Mouse (Mus musculus): Measurements from ENCODE around the gene Fcer2a. TPM values are rescaled to one million over a fixed set of nuclear protein-coding genes. Genes with fewer than 3 reads are reported as not detected.

Fcer2a gene
- polyA plus RNA-seq, 1 experiment from 2014 or later = 0.33 TPM

GRCm38 (mm10) chr8:3671980-3672491 lies 21.9 kb downstream of the Fcer2a start, which contains the start of gene Fcor:
Gene Fcor, minus strand, starts transcription at chr8:3672362.
- H3K36me3 ChIP-seq = no peaks in the 10 kb centered on the region
- peaks cover 6% of the 10 kb centered on the region for H3K4me1 ChIP-seq
- no peaks in the 10 kb centered on the region for H3K27me3 ChIP-seq
- peak; percentile 85 for ATAC-seq (ENCODE audit: insufficient number of reproducible peaks, low FRiP score, low TSS enrichment, low read depth)
- no peaks in the 10 kb centered on the region for H3K9me3 ChIP-seq
- peak within 1 kb of the TSS; percentile 85 for H3K27ac ChIP-seq
- H3K4me3 ChIP-seq = peak within 1 kb of the TSS; percentile 61
- WGBS = under 1% methylated on average over 23 of the region's 23 CpGs
- peak within 1 kb of the TSS; percentile 51 for H3K9ac ChIP-seq
- H3K4me2 ChIP-seq = peak within 1 kb of the TSS; percentile 79

GRCm38 (mm10) chr8:3670388-3670787 lies 23.6 kb downstream of the Fcer2a start:
- ATAC-seq (ENCODE audit: insufficient number of reproducible peaks, low FRiP score, low TSS enrichment, low read depth) = no peak
- H3K9ac ChIP-seq = no peak overlapping the region
- H3K27ac ChIP-seq = no peak overlapping the region
- no peaks in the 10 kb centered on the region for H3K36me3 ChIP-seq
- H3K4me2 ChIP-seq = no peak overlapping the region
- H3K9me3 ChIP-seq = no peaks in the 10 kb centered on the region
- no peak overlapping the region for H3K4me3 ChIP-seq
- 70% methylated on average over 2 of the region's 2 CpGs for WGBS
- no peaks in the 10 kb centered on the region for H3K27me3 ChIP-seq
- 0 out of 2 replicates have a peak, but pooled peaks cover 5% of the 10 kb centered on the region for H3K4me1 ChIP-seq

- ATAC-seq (ENCODE audit: insufficient number of reproducible peaks, low FRiP score, low TSS enrichment, low read depth) = no peak
- 68% methylated on average over 6 of the region's 6 CpGs for WGBS
- H3K9ac ChIP-seq = no peak within 1 kb of the TSS
- H3K4me3 ChIP-seq = no peak within 1 kb of the TSS
- H3K4me2 ChIP-seq = no peak within 1 kb of the TSS
- no peaks in the 10 kb centered on the region for H3K4me1 ChIP-seq
- H3K36me3 ChIP-seq = no peaks in the 10 kb centered on the region
- no peaks in the 10 kb centered on the region for H3K9me3 ChIP-seq
- H3K27me3 ChIP-seq = no peaks in the 10 kb centered on the region
- H3K27ac ChIP-seq = no peak within 1 kb of the TSS
Observed at GRCm38 (mm10) chr8:3665507-3665906, 28.5 kb downstream of the Fcer2a start, which contains the start of gene Mcemp1. Gene Mcemp1, plus strand, starts transcription at chr8:3665754.

GRCm38 (mm10) chr8:3664405-3664804 lies 29.6 kb downstream of the Fcer2a start:
- H3K9ac ChIP-seq = no peak overlapping the region
- H3K27me3 ChIP-seq = no peaks in the 10 kb centered on the region
- H3K27ac ChIP-seq = no peak overlapping the region
- H3K4me1 ChIP-seq = no peaks in the 10 kb centered on the region
- no peak for ATAC-seq (ENCODE audit: insufficient number of reproducible peaks, low FRiP score, low TSS enrichment, low read depth)
- H3K36me3 ChIP-seq = no peaks in the 10 kb centered on the region
- H3K9me3 ChIP-seq = no peaks in the 10 kb centered on the region
- no peak overlapping the region for H3K4me2 ChIP-seq
- H3K4me3 ChIP-seq = no peak overlapping the region
- WGBS = 59% methylated on average over 4 of the region's 5 CpGs

- Histone ChIP-seq H3K4me3 (no peak overlapping the region), H3K9me3 (no peaks in the 10 kb centered on the region), H3K27me3 (no peaks in the 10 kb centered on the region), H3K4me1 (no peaks in the 10 kb centered on the region), H3K27ac (no peak overlapping the region), H3K9ac (no peak overlapping the region), H3K36me3 (no peaks in the 10 kb centered on the region), H3K4me2 (no peak overlapping the region)
- ATAC-seq (ENCODE audit: insufficient number of reproducible peaks, low FRiP score, low TSS enrichment, low read depth) = no peak
- 83% methylated on average over 8 of the region's 8 CpGs for WGBS
Observed at GRCm38 (mm10) chr8:3660889-3661288, 33.1 kb downstream of the Fcer2a start.

DNA sequence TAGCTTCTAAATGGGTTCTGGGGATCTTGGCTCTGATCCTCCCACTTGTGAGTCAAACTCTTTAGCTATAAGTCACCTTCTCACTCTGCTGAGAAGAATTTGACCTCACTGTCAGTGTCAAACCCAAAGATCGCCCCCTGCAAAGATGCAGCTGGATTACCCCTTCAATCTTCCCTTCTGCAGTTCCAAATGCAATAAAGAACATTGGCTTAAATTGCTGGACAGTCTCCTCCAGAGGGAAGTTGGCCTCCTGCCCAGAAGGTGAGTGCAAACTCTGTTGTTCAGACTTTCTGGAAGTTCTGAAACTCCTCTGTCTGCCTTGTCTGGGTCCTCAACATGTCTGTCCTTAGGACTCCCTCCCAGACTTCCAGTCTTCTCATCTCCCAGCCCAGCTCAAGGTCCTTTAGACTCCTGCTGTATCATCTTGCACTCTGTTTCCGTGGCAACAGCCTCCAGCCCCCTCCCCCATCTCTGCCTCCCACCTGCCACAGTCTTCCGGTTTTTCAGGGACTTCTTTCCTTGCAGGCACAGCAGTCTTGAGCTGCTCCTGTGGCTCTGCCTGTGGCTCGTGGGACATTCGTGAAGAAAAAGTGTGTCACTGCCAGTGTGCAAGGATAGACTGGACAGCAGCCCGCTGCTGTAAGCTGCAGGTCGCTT lies 37.1 kb downstream of the Fcer2a start:
- Histone ChIP-seq H3K4me1 (no peaks in the 10 kb centered on the region), H3K4me2 (no peak overlapping the region), H3K27me3 (no peaks in the 10 kb centered on the region), H3K9ac (no peak overlapping the region), H3K9me3 (no peaks in the 10 kb centered on the region), H3K4me3 (no peak overlapping the region), H3K27ac (no peak overlapping the region), H3K36me3 (no peaks in the 10 kb centered on the region)
- no peak for ATAC-seq (ENCODE audit: insufficient number of reproducible peaks, low FRiP score, low TSS enrichment, low read depth)
- WGBS = 18% methylated on average over 7 of the region's 7 CpGs

- H3K9me3 ChIP-seq = no peaks in the 10 kb centered on the region
- WGBS = 72% methylated on average over 3 of the region's 3 CpGs
- H3K27me3 ChIP-seq = no peaks in the 10 kb centered on the region
- H3K36me3 ChIP-seq = no peaks in the 10 kb centered on the region
- no peak within 1 kb of the TSS for H3K9ac ChIP-seq
- ATAC-seq (ENCODE audit: insufficient number of reproducible peaks, low FRiP score, low TSS enrichment, low read depth) = peak; percentile 20; the same call in 1 of the 2 replicates
- no peak within 1 kb of the TSS for H3K27ac ChIP-seq
- H3K4me1 ChIP-seq = no peaks in the 10 kb centered on the region
- no peak within 1 kb of the TSS for H3K4me2 ChIP-seq
- no peak within 1 kb of the TSS for H3K4me3 ChIP-seq
Observed at GRCm38 (mm10) chr8:3655526-3655925, 38.4 kb downstream of the Fcer2a start, which contains the start of gene Retn. Gene Retn, plus strand, starts transcription at chr8:3655770.

DNA sequence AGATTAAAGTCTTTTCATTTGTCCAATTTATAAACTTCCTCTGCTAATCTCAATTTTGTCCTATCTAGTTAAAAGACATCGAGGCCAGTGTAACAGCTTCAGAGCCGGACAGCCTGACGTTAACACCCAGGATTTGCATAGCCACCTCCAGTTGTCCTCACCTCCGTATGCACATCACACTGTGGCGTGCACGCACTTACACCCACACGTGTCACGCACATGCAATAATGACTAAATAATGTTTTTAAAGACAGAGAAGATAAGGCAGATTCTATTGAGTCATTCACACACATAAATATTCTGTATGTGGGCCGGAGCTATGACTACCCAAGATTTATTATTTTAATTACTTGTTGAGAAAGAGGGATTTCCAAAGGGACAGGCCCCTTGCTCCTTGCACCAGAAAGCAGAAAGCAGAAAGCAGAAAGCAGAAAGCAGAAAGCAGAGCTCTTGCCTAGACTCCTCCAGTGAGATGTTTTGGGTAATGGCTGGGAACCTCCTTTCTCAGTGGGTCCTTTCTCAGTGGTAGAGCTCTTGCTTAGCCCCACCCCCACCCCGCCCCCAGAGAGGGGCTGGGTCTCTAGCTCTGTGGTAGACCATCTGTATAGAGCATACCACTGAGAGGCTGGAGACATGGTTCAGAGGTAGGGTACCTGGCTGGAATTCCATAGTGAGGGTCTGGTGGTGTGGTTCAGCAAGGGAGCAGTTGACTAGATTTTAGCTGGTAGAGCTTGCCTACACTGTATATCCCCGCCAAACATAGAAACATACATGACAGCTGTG lies 39.1 kb downstream of the Fcer2a start:
- Histone ChIP-seq H3K4me3 (no peak overlapping the region), H3K9ac (no peak overlapping the region), H3K27ac (no peak overlapping the region), H3K4me2 (no peak overlapping the region), H3K9me3 (no peaks in the 10 kb centered on the region), H3K36me3 (no peaks in the 10 kb centered on the region), H3K27me3 (no peaks in the 10 kb centered on the region), H3K4me1 (no peaks in the 10 kb centered on the region)
- 73% methylated on average over 11 of the region's 11 CpGs for WGBS
- no peak for ATAC-seq (ENCODE audit: insufficient number of reproducible peaks, low FRiP score, low TSS enrichment, low read depth)

DNA sequence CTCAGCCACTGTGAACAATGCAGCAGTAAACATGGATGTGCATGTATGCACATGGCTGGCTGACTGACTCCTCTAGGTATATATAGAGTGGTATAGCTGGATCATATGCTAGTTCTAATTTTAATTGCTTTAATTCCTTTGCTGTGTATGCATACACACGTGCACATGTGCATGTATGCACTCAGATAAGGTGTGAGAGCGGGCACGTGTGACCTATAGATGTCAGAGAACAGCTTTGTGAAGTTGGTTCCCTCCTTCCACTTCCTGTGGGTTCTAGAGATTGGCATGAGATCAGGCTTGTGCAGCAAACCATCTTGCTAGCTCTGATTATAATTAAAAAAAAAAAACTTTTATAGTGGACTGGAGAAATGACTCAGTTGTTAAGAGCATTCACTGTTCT lies 41.1 kb downstream of the Fcer2a start:
- no peak overlapping the region for H3K9ac ChIP-seq
- H3K27ac ChIP-seq = no peak overlapping the region
- WGBS = 70% methylated on average over 3 of the region's 3 CpGs
- no peak overlapping the region for H3K4me2 ChIP-seq
- no peaks in the 10 kb centered on the region for H3K9me3 ChIP-seq
- no peaks in the 10 kb centered on the region for H3K36me3 ChIP-seq
- no peaks in the 10 kb centered on the region for H3K27me3 ChIP-seq
- no peak for ATAC-seq (ENCODE audit: insufficient number of reproducible peaks, low FRiP score, low TSS enrichment, low read depth)
- no peak overlapping the region for H3K4me3 ChIP-seq
- no peaks in the 10 kb centered on the region for H3K4me1 ChIP-seq

DNA sequence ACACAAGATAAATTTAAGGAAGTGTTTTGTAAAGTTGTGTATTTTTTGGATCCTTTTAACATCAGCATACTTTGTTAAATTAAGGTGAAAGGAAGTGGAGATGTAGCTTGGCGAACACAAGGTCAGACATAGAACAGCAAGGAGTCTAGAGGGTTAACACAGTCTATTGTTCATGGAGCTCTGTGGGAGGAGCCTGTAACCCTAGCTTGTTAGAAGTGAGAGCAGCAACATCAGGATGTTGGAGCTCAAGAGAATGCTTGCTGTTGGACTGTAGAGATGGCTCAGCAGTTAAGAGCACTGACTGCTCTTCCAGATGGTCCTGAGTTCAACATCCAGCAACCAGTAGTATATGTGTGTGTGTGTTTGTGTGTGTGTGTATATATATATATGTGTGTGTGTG lies 45.0 kb downstream of the Fcer2a start:
- no peaks in the 10 kb centered on the region for H3K27me3 ChIP-seq
- no peak overlapping the region for H3K4me3 ChIP-seq
- no peaks in the 10 kb centered on the region for H3K4me1 ChIP-seq
- H3K36me3 ChIP-seq = no peaks in the 10 kb centered on the region
- WGBS = 50% methylated on average over 1 of the region's 1 CpGs
- no peak overlapping the region for H3K4me2 ChIP-seq
- no peak for ATAC-seq (ENCODE audit: insufficient number of reproducible peaks, low FRiP score, low TSS enrichment, low read depth)
- H3K9ac ChIP-seq = no peak overlapping the region
- no peak overlapping the region for H3K27ac ChIP-seq
- H3K9me3 ChIP-seq = no peaks in the 10 kb centered on the region

DNA sequence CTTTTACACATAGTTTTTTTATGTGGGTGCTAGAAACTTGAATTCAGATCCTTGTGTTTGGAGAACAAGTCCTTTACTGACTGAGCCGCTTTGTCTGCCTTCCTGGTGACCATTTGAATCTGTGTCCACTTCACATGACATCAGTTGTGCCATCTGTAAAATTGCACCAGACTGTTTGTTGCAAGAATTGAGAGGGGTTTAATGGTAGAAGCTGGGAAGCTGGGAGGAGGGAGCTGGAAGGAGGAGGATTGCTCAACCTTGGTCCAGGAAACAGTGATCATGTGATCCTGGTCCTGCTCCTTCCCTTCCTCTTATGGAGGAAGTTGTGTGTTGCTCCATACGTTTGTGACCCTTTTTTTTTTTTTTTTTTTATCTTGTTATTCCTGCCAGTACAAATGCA lies 45.7 kb downstream of the Fcer2a start:
- Histone ChIP-seq H3K36me3 (no peaks in the 10 kb centered on the region), H3K4me2 (no peak overlapping the region), H3K27ac (no peak overlapping the region), H3K4me3 (no peak overlapping the region), H3K9me3 (no peaks in the 10 kb centered on the region), H3K27me3 (no peaks in the 10 kb centered on the region), H3K9ac (no peak overlapping the region), H3K4me1 (no peaks in the 10 kb centered on the region)
- 63% methylated on average over 2 of the region's 2 CpGs for WGBS
- ATAC-seq (ENCODE audit: insufficient number of reproducible peaks, low FRiP score, low TSS enrichment, low read depth) = no peak

- Histone ChIP-seq H3K9ac (no peak overlapping the region), H3K4me3 (no peak overlapping the region), H3K9me3 (no peaks in the 10 kb centered on the region), H3K27ac (no peak overlapping the region), H3K36me3 (no peaks in the 10 kb centered on the region), H3K27me3 (no peaks in the 10 kb centered on the region), H3K4me2 (no peak overlapping the region), H3K4me1 (no peaks in the 10 kb centered on the region)
- ATAC-seq (ENCODE audit: insufficient number of reproducible peaks, low FRiP score, low TSS enrichment, low read depth) = no peak
- WGBS = 62% methylated on average over 4 of the region's 4 CpGs
Observed at GRCm38 (mm10) chr8:3647561-3647960, 46.4 kb downstream of the Fcer2a start.
